Mouse (Mus musculus): Measurements from ENCODE around the gene Ccr9.

DNA sequence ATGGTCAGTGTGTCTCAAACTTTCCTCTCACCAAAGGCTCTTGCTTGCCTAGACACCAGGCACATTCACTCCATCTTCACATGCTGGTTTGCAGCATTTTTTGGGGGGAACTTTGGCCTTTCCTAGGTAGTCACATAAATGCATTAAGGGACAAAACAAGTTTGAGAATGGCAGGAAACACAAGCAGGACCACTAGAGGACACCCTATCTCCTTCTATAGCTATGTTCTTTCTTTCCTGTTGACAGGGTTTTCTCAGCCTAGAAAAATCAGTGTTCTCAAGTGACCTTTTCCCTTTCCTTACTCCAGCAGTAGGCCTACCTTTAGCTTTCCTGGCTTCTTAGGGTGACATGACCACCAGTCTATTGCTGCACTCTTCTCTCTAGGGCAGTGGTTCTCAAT, 124.7 kb downstream of the Ccr9 start:
- no peak for TF ChIP-seq POLR2A (IDR thresholded peaks at IDR 0.05; ENCODE audit: insufficient read depth, low read length)
- TF ChIP-seq CTCF (IDR thresholded peaks at IDR 0.05; ENCODE audit: low read depth, low read length), result no peak
- no peak for TF ChIP-seq EP300 (IDR thresholded peaks at IDR 0.05; ENCODE audit: insufficient read depth, low read depth, low read length)

Data from ES-Bruce4 (cell line).